In the genomic region with DNA sequence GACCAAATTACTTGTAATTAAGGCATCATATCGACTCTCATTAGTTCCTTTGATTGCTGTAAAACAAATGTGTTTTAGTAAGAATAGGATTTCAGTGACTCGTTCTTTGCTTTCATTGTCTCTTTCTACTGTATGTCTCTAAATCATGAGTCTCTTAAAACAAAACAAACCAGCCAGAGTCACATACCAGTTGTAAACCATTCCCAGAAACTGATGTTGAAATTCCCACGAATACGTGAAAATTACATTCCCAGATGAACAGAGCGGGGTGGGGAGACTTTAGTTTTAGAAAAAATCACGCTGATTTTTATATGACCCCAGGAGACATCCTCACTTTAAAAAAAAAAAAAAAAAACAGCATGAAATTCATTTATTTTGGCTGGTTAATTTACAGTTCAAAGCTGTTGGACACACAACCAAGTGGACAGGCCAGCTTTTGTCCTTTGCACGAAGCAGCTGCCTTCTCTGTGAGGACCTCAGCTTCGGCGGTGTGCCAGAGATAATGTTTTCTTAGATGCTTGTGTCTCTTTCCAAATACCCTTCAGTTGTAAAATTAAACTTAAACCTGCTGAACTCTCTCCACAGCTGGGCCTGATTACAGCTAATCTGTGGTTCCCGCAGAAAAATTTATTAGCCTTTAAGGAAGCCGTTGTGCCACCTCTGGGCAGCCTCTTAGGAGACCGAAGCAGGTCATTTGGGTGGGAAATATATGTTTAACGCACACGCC, we compare ENCODE assay signal across 9 mouse cellular contexts.
DNase-seq lines count a peak whose midpoint lies in the region; ATAC-seq and TF ChIP-seq lines count a peak whose summit lies in the region.
"Had no signal": no experiment of that assay in that cellular context is flagged by ENCODE, and none has a peak within 500 bp of the region (broad histone marks: within the 10 kb centered on the region; RNA-seq: fewer than 3 reads in every experiment).

No protein-coding gene starts in this region.

- 60% methylated on average over 14 of the region's 14 CpGs for WGBS in lung, embryonic 14.5 days
- WGBS in lung, adult 2 months: 71% methylated on average over 14 of the region's 14 CpGs
- 25% methylated on average over 14 of the region's 14 CpGs for WGBS in kidney, postnatal 0 days
- 63% methylated on average over 14 of the region's 14 CpGs for WGBS in stomach, postnatal 0 days
- WGBS in thymus, adult 2 months: 93% methylated on average over 14 of the region's 14 CpGs

- H3K36me3 ChIP-seq in lung, embryonic 14.5 days (ENCODE audit: insufficient read depth): no peaks in the 10 kb centered on the region
- no peaks in the 10 kb centered on the region for H3K36me3 ChIP-seq in kidney, postnatal 0 days (ENCODE audit: insufficient read depth, low read length)
- H3K36me3 ChIP-seq in stomach, postnatal 0 days (ENCODE audit: control insufficient read depth, insufficient read depth, low read length): no peaks in the 10 kb centered on the region
- H3K36me3 ChIP-seq in thymus, adult 2 months (ENCODE audit: control insufficient read depth, insufficient read depth, low read length): no peaks in the 10 kb centered on the region
- H3K36me3 ChIP-seq: liver, embryonic 13.5 days had no signal

- H3K4me3 ChIP-seq in lung, embryonic 14.5 days (ENCODE audit: low read depth, low read length): no peak overlapping the region
- H3K4me3 ChIP-seq in lung, adult 2 months (replicated peaks; ENCODE audit: extremely low read depth, low read depth, low read length): no peak overlapping the region
- H3K4me3 ChIP-seq in kidney, postnatal 0 days (replicated peaks; ENCODE audit: low read depth, low read length): peak overlapping the region; percentile 20
- no peak overlapping the region for H3K4me3 ChIP-seq in stomach, postnatal 0 days (ENCODE audit: low read depth, low read length)
- H3K4me3 ChIP-seq in thymus, adult 2 months (ENCODE audit: control insufficient read depth, insufficient read depth, low read length): no peak overlapping the region
- H3K4me3 ChIP-seq: liver, embryonic 13.5 days had no signal

- no peak for TF ChIP-seq EP300 in stomach, postnatal 0 days (optimal IDR thresholded peaks at IDR 0.05)

- 0 out of 2 replicates have a peak, but pooled peaks cover 2% of the 10 kb centered on the region for H3K4me1 ChIP-seq in lung, embryonic 14.5 days (ENCODE audit: insufficient read depth)
- no peaks in the 10 kb centered on the region for H3K4me1 ChIP-seq in lung, adult 2 months (ENCODE audit: control insufficient read depth, insufficient read depth, low read length)
- no peaks in the 10 kb centered on the region for H3K4me1 ChIP-seq in kidney, postnatal 0 days (replicated peaks; ENCODE audit: insufficient read depth, low read length)
- no peaks in the 10 kb centered on the region for H3K4me1 ChIP-seq in stomach, postnatal 0 days (replicated peaks; ENCODE audit: control insufficient read depth, insufficient read depth)
- no peaks in the 10 kb centered on the region for H3K4me1 ChIP-seq in thymus, adult 2 months (replicated peaks; ENCODE audit: control insufficient read depth, insufficient read depth, low read length)
- H3K4me1 ChIP-seq: liver, embryonic 13.5 days had no signal

- TF ChIP-seq POLR2A in lung, adult 2 months (IDR thresholded peaks at IDR 0.05; ENCODE audit: borderline replicate concordance, extremely low read depth, low read depth, low read length): no peak
- TF ChIP-seq POLR2A in thymus, adult 2 months (IDR thresholded peaks at IDR 0.05; ENCODE audit: control insufficient read depth, extremely low read depth, insufficient read depth, low read length, poor library complexity): no peak

- H3K4me2 ChIP-seq in lung, embryonic 14.5 days: no peak overlapping the region
- peak overlapping the region; percentile 48 for H3K4me2 ChIP-seq in kidney, postnatal 0 days (ENCODE audit: low read length)
- 0 out of 2 replicates have a peak overlapping the region, but pooled peaks have one; percentile 14 for H3K4me2 ChIP-seq in stomach, postnatal 0 days (replicated peaks; ENCODE audit: low read depth)
- H3K4me2 ChIP-seq: liver, embryonic 13.5 days had no signal

- no peak for TF ChIP-seq CTCF in lung, embryonic 14.5 days (IDR thresholded peaks at IDR 0.05; ENCODE audit: low read depth)
- TF ChIP-seq CTCF in lung, adult 2 months (IDR thresholded peaks at IDR 0.05; ENCODE audit: insufficient read depth, low read length): no peak
- no peak for TF ChIP-seq CTCF in kidney, postnatal 0 days (IDR thresholded peaks at IDR 0.05; ENCODE audit: low read depth)
- TF ChIP-seq CTCF in stomach, postnatal 0 days (IDR thresholded peaks at IDR 0.05; ENCODE audit: low read depth): no peak
- TF ChIP-seq CTCF in thymus, adult 2 months (IDR thresholded peaks at IDR 0.05; ENCODE audit: borderline replicate concordance, control insufficient read depth, extremely low read depth, insufficient read depth, low read length, poor library complexity): no peak

- no peaks in the 10 kb centered on the region for H3K9me3 ChIP-seq in lung, embryonic 14.5 days (ENCODE audit: low read depth, low read length)
- H3K9me3 ChIP-seq in kidney, postnatal 0 days (replicated peaks; ENCODE audit: low read length): no peaks in the 10 kb centered on the region
- H3K9me3 ChIP-seq in stomach, postnatal 0 days (ENCODE audit: control insufficient read depth, low read length): no peaks in the 10 kb centered on the region
- H3K9me3 ChIP-seq: liver, embryonic 13.5 days had no signal

- H3K27me3 ChIP-seq in lung, embryonic 14.5 days (ENCODE audit: insufficient read depth, low read length): no peaks in the 10 kb centered on the region
- no peaks in the 10 kb centered on the region for H3K27me3 ChIP-seq in kidney, postnatal 0 days (ENCODE audit: insufficient read depth, low read length)
- H3K27me3 ChIP-seq in stomach, postnatal 0 days (ENCODE audit: control insufficient read depth, insufficient read depth, low read length): no peaks in the 10 kb centered on the region
- no peaks in the 10 kb centered on the region for H3K27me3 ChIP-seq in thymus, adult 2 months (ENCODE audit: control insufficient read depth, insufficient read depth, low read length)
- H3K27me3 ChIP-seq: liver, embryonic 13.5 days had no signal

- no peak overlapping the region for H3K9ac ChIP-seq in lung, embryonic 14.5 days
- no peak overlapping the region for H3K9ac ChIP-seq in kidney, postnatal 0 days (ENCODE audit: low read depth, low read length)
- no peak overlapping the region for H3K9ac ChIP-seq in stomach, postnatal 0 days (ENCODE audit: low read length)
- H3K9ac ChIP-seq: liver, embryonic 13.5 days had no signal

- DNase-seq in lung, embryonic 14.5 days: peak; percentile 70
- DNase-seq in lung, adult 2 months: no peak
- peak; percentile 30 to 76 for DNase-seq in gastrocnemius, postnatal 4 days (ENCODE audit: low spot score in 2 of 2)
- DNase-seq in kidney, postnatal 0 days (ENCODE audit: low spot score): peak; percentile 81
- DNase-seq in stomach, postnatal 0 days (ENCODE audit: low spot score): no peak
- DNase-seq in T-cell, adult 2 months (ENCODE audit: low spot score): no peak
- no peak for DNase-seq in thymus, adult 2 months
- DNase-seq in left cerebral cortex, adult 11 months (ENCODE audit: low spot score): no peak
- DNase-seq: liver, embryonic 13.5 days had no signal

- ATAC-seq in lung, embryonic 14.5 days (ENCODE audit: insufficient read depth): no peak
- ATAC-seq in kidney, postnatal 0 days (replicated peaks; ENCODE audit: low FRiP score, low read depth): no peak
- no peak for ATAC-seq in stomach, postnatal 0 days (ENCODE audit: low FRiP score, low TSS enrichment)

- peak overlapping the region; percentile 18; the same call in 1 of the 2 replicates for H3K27ac ChIP-seq in lung, embryonic 14.5 days (ENCODE audit: low read depth)
- peak overlapping the region; percentile 54 for H3K27ac ChIP-seq in kidney, postnatal 0 days
- H3K27ac ChIP-seq in stomach, postnatal 0 days (replicated peaks): peak overlapping the region; percentile 58; the same call in 1 of the 2 replicates
- H3K27ac ChIP-seq in thymus, adult 2 months (ENCODE audit: control insufficient read depth, insufficient read depth, low read length): no peak overlapping the region
- H3K27ac ChIP-seq: liver, embryonic 13.5 days had no signal

Comparison
In these comparisons a context has a peak if more than half of its experiments do, and no peak if none do; other contexts are left out.
1. DNase-seq: peak in lung, embryonic 14.5 days (single experiment), gastrocnemius, postnatal 4 days (2 of 2) and kidney, postnatal 0 days (single experiment); none in lung, adult 2 months (single experiment), stomach, postnatal 0 days (single experiment), T-cell, adult 2 months (single experiment), thymus, adult 2 months (single experiment) and left cerebral cortex, adult 11 months (single experiment).